Comparison of ENCODE assay signal across 9 mouse cellular contexts in genomic region chr2:59286247-59286646, GRCm38 (mm10).
DNase-seq lines count a peak whose midpoint lies in the region; ATAC-seq and TF ChIP-seq lines count a peak whose summit lies in the region.
"Had no signal": no experiment of that assay in that cellular context is flagged by ENCODE, and none has a peak within 500 bp of the region (broad histone marks: within the 10 kb centered on the region; RNA-seq: fewer than 3 reads in every experiment).

No protein-coding gene starts in this region.

- H3K9ac ChIP-seq in heart, postnatal 0 days (replicated peaks; ENCODE audit: low read depth, low read length): no peak overlapping the region
- H3K9ac ChIP-seq: liver, embryonic 13.5 days had no signal

- peaks cover 28% of the 10 kb centered on the region for H3K4me1 ChIP-seq in heart, postnatal 0 days (ENCODE audit: control insufficient read depth, insufficient read depth)
- H3K4me1 ChIP-seq: liver, embryonic 13.5 days had no signal

- H3K4me2 ChIP-seq in heart, postnatal 0 days (ENCODE audit: low read depth, low read length): peak overlapping the region; percentile 2
- H3K4me2 ChIP-seq: liver, embryonic 13.5 days had no signal

- peak; percentile 80 for DNase-seq in 3134 (ENCODE audit: extremely low read depth, insufficient read length, low spot score)
- DNase-seq in adrenal gland, adult 8-10 months: peak; percentile 38
- DNase-seq in heart, postnatal 0 days (ENCODE audit: low spot score): peak; percentile 90
- DNase-seq in left cerebral cortex, adult 8-10 months (ENCODE audit: low spot score in 2 of 2): peak; percentile 44 to 74
- peak; percentile 76 to 77 for DNase-seq in right cerebral cortex, adult 2 months (ENCODE audit: low spot score in 2 of 2)
- no peak for DNase-seq in natural killer cell, adult 2 months (ENCODE audit: low spot score in 2 of 2)
- DNase-seq: liver, embryonic 13.5 days had no signal

- TF ChIP-seq EP300 in heart, postnatal 0 days (IDR thresholded peaks at IDR 0.05; ENCODE audit: low read depth): no peak; the same call in 1 of the 2 replicates

- no peak for TF ChIP-seq CTCF in heart, postnatal 0 days (IDR thresholded peaks at IDR 0.05; ENCODE audit: low read depth)

- H3K36me3 ChIP-seq in heart, postnatal 0 days (replicated peaks; ENCODE audit: control insufficient read depth, insufficient read depth, low read length): no peaks in the 10 kb centered on the region
- H3K36me3 ChIP-seq: liver, embryonic 13.5 days had no signal

- 11% methylated on average over 9 of the region's 9 CpGs for WGBS in heart, postnatal 0 days

- no peaks in the 10 kb centered on the region for H3K9me3 ChIP-seq in heart, postnatal 0 days (replicated peaks; ENCODE audit: control insufficient read depth, low read length)
- H3K9me3 ChIP-seq: liver, embryonic 13.5 days had no signal

- no peaks in the 10 kb centered on the region for H3K27me3 ChIP-seq in heart, postnatal 0 days (ENCODE audit: control insufficient read depth, insufficient read depth, low read length)
- H3K27me3 ChIP-seq: liver, embryonic 13.5 days had no signal

- ATAC-seq in frontal cortex, adult (ENCODE audit: low TSS enrichment): peak; percentile 97
- ATAC-seq in heart, postnatal 0 days (ENCODE audit: insufficient read depth, low read depth): peak; percentile 80
- no peak for ATAC-seq in inflammation-experienced regulatory T-cells, adult 6 months

- H3K4me3 ChIP-seq in heart, postnatal 0 days (ENCODE audit: low read depth, low read length): 0 out of 2 replicates have a peak overlapping the region, but pooled peaks have one; percentile 1
- H3K4me3 ChIP-seq: liver, embryonic 13.5 days had no signal

- peak overlapping the region; percentile 86 for H3K27ac ChIP-seq in heart, postnatal 0 days (ENCODE audit: low read depth)
- H3K27ac ChIP-seq: liver, embryonic 13.5 days had no signal

Comparison
In these comparisons a context has a peak if more than half of its experiments do, and no peak if none do; other contexts are left out.
1. DNase-seq: peak in 3134 (single experiment), adrenal gland, adult 8-10 months (single experiment), heart, postnatal 0 days (single experiment), left cerebral cortex, adult 8-10 months (2 of 2) and right cerebral cortex, adult 2 months (2 of 2); none in natural killer cell, adult 2 months (0 of 2).